Mouse (Mus musculus) hindbrain, embryonic 11.5 days (tissue): ENCODE measurements around the gene Rps27l. TPM values are rescaled to one million over a fixed set of nuclear protein-coding genes. Genes with fewer than 3 reads are reported as not detected.

ENCODE experiments used
- polyA plus RNA-seq: library from polyadenylated mRNA; unstranded; fragments of >200 nt; fragmentation: Nextera tagmentation; extraction: Ambion mirVana; gene quantifications from 2 replicates; pipeline ENCODE4 v1.2.1, GENCODE M21; 2014

Rps27l gene
- polyA plus RNA-seq, 1 experiment from 2014 or later, result 603 TPM

Other genes with a start within 250 kb of the Rps27l start
- gene Car12, start 232.4 kb upstream of the Rps27l start, polyA plus RNA-seq, result 1.0 and 1.2 TPM in 2 replicates
- 16.7 and 20.4 TPM in 2 replicates for gene Aph1b, start 150.6 kb upstream of the Rps27l start, polyA plus RNA-seq
- gene Gm10647, start 149.0 kb upstream of the Rps27l start, polyA plus RNA-seq, result 0.31 and 0.34 TPM in 2 replicates
- 1.1 and 2.9 TPM in 2 replicates for gene Aph1c, start 111.4 kb upstream of the Rps27l start, polyA plus RNA-seq
- 34.3 and 34.9 TPM in 2 replicates for gene Rab8b, start 26.4 kb upstream of the Rps27l start, polyA plus RNA-seq
- 11.2 and 12.0 TPM in 2 replicates for gene Lactb, start 29.4 kb downstream of the Rps27l start, polyA plus RNA-seq
- gene Tpm1, start 103.3 kb downstream of the Rps27l start, polyA plus RNA-seq, result 323 and 385 TPM in 2 replicates